Mouse (Mus musculus): Measurements from ENCODE around the gene Tmem40. TPM values are rescaled to one million over a fixed set of nuclear protein-coding genes. Genes with fewer than 3 reads are reported as not detected.

Gene Tmem40
- total RNA-seq, 2 experiments from 2014 or later, result 0.40 to 0.71 TPM

DNA sequence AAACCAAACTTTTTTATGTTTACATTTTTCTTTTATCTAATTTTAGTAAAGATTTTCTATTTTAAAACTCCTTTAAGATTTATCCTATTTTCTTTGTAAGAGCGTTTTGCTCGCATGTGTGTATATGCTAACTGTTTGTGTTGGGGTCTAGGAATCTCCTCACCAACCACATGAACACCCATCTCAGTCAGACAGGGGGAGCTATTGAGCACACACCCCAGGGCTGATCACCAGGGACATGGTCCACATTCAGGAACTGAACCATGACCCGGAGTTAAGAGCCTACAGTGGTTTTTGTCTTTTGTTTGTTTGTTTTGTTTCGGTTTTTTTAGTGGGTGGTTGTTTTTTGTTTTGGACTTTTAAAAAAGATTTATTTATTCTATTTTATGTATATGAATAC lies 63.5 kb downstream of the Tmem40 start:
- DNase-seq, result no peak

- DNase-seq, result no peak
These were observed 64.3 kb downstream of the Tmem40 start for GRCm38 (mm10) chr6:115697739-115698558.

GRCm38 (mm10) chr6:115696707-115697215 lies 65.4 kb downstream of the Tmem40 start:
- no peak for DNase-seq

- no peak for DNase-seq
These were observed 67.1 kb downstream of the Tmem40 start for GRCm38 (mm10) chr6:115695124-115695523.

DNA sequence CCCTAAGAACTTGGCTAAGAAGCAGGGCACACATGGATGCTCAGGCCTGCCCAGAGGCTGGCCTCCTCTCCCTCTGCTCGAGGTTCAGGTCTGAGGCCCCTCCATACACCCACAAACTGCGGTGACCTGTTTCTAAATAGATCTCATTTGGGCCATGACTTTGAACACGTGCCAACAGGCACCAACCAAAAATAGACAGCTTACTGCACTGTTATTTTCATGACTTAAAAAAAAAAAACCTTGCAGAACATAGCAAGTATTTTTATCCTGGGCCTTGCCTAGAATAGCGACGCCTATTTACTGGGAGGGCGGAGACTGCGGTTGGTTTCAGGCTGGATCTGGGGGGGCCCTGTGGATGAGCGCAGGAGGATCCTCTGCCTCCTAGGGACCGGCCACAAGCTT lies 67.8 kb downstream of the Tmem40 start:
- no peak for DNase-seq

DNA sequence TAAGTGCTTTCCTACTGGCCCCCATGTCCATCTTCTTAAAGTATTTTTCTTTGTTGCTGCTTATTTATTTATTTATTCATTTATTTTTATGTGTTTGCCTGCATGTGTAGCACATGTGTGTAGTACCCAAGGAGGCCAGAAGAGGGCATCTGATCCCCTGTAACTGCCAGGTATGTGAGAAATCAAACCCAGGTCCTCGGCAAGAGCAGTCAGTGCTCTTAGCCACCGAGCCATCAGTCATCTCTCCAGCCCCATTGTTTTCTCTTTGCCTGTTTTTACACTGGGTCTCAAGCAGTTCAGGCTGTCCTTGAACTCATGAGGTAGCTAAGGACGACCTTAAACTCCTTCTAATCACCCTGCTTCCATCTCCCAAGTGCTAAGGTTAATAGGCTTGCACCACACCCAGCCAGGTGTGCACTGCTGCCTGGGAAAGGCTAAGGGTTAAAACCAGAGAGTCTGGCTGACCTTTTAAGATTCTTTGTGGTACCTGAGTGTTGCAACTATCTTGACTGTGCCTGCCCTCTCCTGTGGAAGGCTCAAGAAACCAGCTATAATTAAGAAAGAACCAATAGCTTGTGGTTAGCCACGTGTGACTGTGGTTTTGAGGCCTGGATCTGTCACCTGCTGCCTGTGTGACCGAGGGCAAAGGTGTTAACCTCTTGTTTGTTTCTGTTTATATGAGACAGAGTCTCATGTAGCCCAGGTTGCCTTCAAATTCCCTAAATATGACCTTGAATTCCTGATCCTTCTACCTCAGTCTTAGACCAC lies 69.1 kb downstream of the Tmem40 start:
- DNase-seq, result no peak

- no peak for DNase-seq
These were observed 69.9 kb downstream of the Tmem40 start for GRCm38 (mm10) chr6:115692163-115692950.

DNA sequence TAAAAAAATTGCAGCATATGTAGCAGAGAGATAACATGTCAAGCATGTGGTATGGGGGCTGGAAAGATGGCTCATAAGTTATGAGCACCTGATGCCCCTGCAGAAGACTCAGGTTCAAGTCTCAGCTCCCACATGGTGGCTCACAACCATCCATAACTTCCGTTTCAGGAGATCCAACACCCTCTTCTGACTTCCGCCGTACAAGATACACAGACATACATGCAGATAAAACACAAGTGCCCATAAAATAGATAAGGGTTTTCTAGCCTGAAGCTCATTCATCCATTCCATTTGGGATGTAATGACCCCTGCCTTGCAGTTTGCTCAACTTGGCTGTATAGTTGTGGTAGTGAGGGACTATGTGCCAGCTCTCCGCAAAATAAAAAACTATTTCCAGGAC lies 72.1 kb downstream of the Tmem40 start:
- DNase-seq, result no peak

DNA sequence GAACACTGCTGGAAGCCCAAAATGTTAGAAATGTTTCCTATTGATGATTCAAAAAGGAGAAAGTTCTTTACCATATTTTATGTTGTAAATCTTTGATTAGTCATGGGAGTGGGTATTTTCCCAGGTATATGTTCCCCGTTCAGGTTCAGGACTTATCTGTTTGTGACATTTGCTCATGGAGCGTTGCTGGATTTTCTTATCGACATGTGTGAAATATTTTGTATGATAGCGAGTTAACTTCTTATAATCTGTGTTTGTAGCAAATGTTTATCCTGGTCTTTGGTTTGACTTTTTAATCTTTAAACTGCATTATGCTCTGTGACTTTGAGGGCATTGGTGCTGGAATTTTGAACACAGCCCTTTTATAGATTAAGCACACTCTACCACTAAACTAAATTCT lies 73.6 kb downstream of the Tmem40 start:
- no peak for DNase-seq

GRCm38 (mm10) chr6:115687753-115688152 lies 74.5 kb downstream of the Tmem40 start:
- no peak for DNase-seq

GRCm38 (mm10) chr6:115684851-115685646 lies 77.2 kb downstream of the Tmem40 start:
- no peak for DNase-seq

GRCm38 (mm10) chr6:115684271-115684670 lies 77.9 kb downstream of the Tmem40 start:
- DNase-seq, result no peak

DNA sequence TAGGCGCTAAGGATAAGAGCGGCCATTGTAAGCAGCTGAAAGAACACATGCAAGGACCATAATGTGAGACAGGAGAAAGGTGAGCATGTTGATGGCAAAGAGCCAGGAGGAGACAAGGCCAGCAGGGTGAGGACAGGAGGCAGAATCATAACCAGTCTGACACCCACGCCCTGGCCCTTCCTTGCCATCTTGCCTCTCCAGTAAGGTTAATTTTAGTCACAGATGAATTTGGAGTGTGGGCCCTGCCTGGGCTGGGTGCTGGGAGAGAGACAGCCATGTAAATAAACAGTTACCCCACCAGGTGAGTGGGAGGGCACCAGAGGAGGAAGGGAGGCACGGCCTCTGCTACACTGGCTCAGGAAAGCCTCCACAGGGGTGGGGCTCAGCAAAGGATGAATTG lies 81.1 kb downstream of the Tmem40 start:
- no peak for DNase-seq

Small RNA genes within 50 kb of the gene (microRNA-seq; reads per million reads assigned to microRNA genes)
- 0 reads per million in 2 experiments for gene Mir7660

Other genes starting within 250 kb of the Tmem40 start
- gene Tsen2, start 217.7 kb downstream of the Tmem40 start, total RNA-seq (2021), result 10 to 100 TPM; 20.6 to 26.8 TPM
- not detected for gene Mkrn2os, start 169.8 kb downstream of the Tmem40 start, total RNA-seq (2021)
- gene Mkrn2, start 160.5 kb downstream of the Tmem40 start, total RNA-seq (2021), result 10 to 100 TPM; 32.8 to 34.0 TPM
- 10 to 100 TPM; 85.9 to 99.4 TPM for gene Raf1, start 85.8 kb downstream of the Tmem40 start, total RNA-seq (2021)
- gene Cand2, start 12.1 kb upstream of the Tmem40 start, total RNA-seq (2021), result 1 to 10 TPM; 3.1 to 3.2 TPM
- gene Rpl32, start 46.3 kb upstream of the Tmem40 start, total RNA-seq (2021), result 100 to 1,000 TPM; 464 to 470 TPM
- 1 to 10 TPM; 4.0 to 4.7 TPM for gene Efcab12, start 76.0 kb upstream of the Tmem40 start, total RNA-seq (2021)
- 1 to 10 TPM; 5.0 to 6.8 TPM for gene Mbd4, start 91.0 kb upstream of the Tmem40 start, total RNA-seq (2021)
- 10 to 100 TPM; 31.6 to 35.3 TPM for gene Ift122, start 91.1 kb upstream of the Tmem40 start, total RNA-seq (2021)
- gene Rho, start 169.3 kb upstream of the Tmem40 start, total RNA-seq (2021), result under 1 TPM; 0.52 to 0.83 TPM
- not detected for gene H1foo, start 182.5 kb upstream of the Tmem40 start, total RNA-seq (2021)
- gene Plxnd1, start 232.6 kb upstream of the Tmem40 start, total RNA-seq (2021), result 10 to 100 TPM; 19.6 to 22.9 TPM